Mouse (Mus musculus) ES-E14 (cell line): Measurements from ENCODE around the gene Olfr1042.

Experiments used
- ZC3H11A ChIP-seq: IDR thresholded peaks from 2 replicates; pipeline ENCODE4 v1.6.1; 2012; ENCODE audit warnings: low read depth, mild to moderate bottlenecking, inconsistent platforms, low read length, borderline replicate concordance
- ZNF384 ChIP-seq: IDR thresholded peaks from 2 replicates; pipeline ENCODE4 v1.6.1; 2012; ENCODE audit warnings: low read depth, low read length, inconsistent platforms

DNA sequence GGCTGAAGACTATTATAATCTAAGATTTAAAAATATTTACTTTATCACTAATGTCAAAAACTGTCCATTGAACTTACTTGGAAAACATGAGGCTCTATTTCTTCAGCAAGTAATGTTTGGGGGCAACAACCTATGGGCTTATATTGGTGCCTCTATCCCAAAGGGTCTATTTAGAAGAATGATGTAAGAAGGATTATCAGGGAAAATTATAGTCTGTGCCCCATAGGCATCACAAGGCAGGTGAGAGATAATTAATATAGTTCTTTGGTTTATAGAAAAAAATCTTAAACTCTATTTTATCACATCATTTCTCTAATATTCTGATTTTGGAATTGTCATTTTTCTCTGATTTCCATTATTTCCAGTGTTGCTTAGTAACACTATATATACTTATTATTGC is 16.1 kb upstream of the Olfr1042 start, which contains the start of gene Olfr1044:
- TF ChIP-seq ZNF384 (no peak), ZC3H11A (no peak)
